Mouse (Mus musculus) ES-E14 (cell line): ENCODE results near the gene Mia2. TPM values are rescaled to one million over a fixed set of nuclear protein-coding genes. Genes with fewer than 3 reads are reported as not detected.

Experiments used
- DNase-seq: peaks from one replicate; pipeline ENCODE4 v3.0.0-alpha.2; 2013; ENCODE audit warnings: low read depth, low spot score
- H3K27ac ChIP-seq: 2 replicates; pipeline ENCODE4 v1.5.1; 2012; ENCODE audit warnings: low read depth, mild to moderate bottlenecking, low read length, moderate library complexity, mixed read lengths; ENCODE audit not compliant: poor library complexity, insufficient read depth, severe bottlenecking
- H3K36me3 ChIP-seq: 2 replicates; pipeline ENCODE4 v1.6.1; 2012; ENCODE audit warnings: mild to moderate bottlenecking, low read length, moderate library complexity, mixed read lengths; ENCODE audit not compliant: control insufficient read depth, poor library complexity, insufficient read depth, severe bottlenecking
- H3K4me1 ChIP-seq, 2 experiments: fragments of 150-350 bp in 1 of 2; sonication (generic) in 1 of 2; 2 replicates each; pipeline ENCODE4 v1.6.1; 2012; ENCODE audit warnings: low read length in 2 of 2, mild to moderate bottlenecking in 1 of 2, mixed read lengths in 1 of 2; ENCODE audit not compliant: control insufficient read depth in 2 of 2, insufficient read depth in 2 of 2, poor library complexity in 1 of 2
- H3K4me3 ChIP-seq, 2 experiments: fragments of 150-350 bp in 1 of 2; sonication (generic) in 1 of 2; 2 replicates each; pipeline ENCODE4 v1.5.1; 2012; ENCODE audit warnings: low read length in 2 of 2, low read depth in 1 of 2, mild to moderate bottlenecking in 1 of 2, mixed read lengths in 1 of 2; ENCODE audit not compliant: insufficient read depth in 1 of 2, poor library complexity in 1 of 2, severe bottlenecking in 1 of 2
- H3K9ac ChIP-seq: 2 replicates; pipeline ENCODE4 v1.6.1; 2012; ENCODE audit warnings: low read depth, mild to moderate bottlenecking, low read length, mixed read lengths; ENCODE audit not compliant: poor library complexity, insufficient read depth, severe bottlenecking
- H3K9me3 ChIP-seq: fragments of 150-350 bp; sonication (generic); 2 replicates; pipeline ENCODE4 v1.6.1; 2012; ENCODE audit warnings: low read depth, mild to moderate bottlenecking, low read length; ENCODE audit not compliant: control insufficient read depth, insufficient read depth
- CHD2 ChIP-seq: IDR thresholded peaks from 2 replicates; pipeline ENCODE4 v1.6.1; 2014; ENCODE audit warnings: mild to moderate bottlenecking, low read depth, low read length, inconsistent platforms
- HCFC1 ChIP-seq: IDR thresholded peaks from 2 replicates; pipeline ENCODE4 v1.6.1; 2012; ENCODE audit warnings: low read length, inconsistent platforms, borderline replicate concordance; ENCODE audit not compliant: insufficient read depth
- MAFK ChIP-seq: IDR thresholded peaks from 2 replicates; pipeline ENCODE4 v1.6.1; 2014; ENCODE audit warnings: mild to moderate bottlenecking, low read depth, low read length, inconsistent platforms; ENCODE audit not compliant: insufficient read depth
- ZC3H11A ChIP-seq: IDR thresholded peaks from 2 replicates; pipeline ENCODE4 v1.6.1; 2012; ENCODE audit warnings: low read depth, mild to moderate bottlenecking, inconsistent platforms, low read length, borderline replicate concordance
- ZNF384 ChIP-seq: IDR thresholded peaks from 2 replicates; pipeline ENCODE4 v1.6.1; 2012; ENCODE audit warnings: low read depth, low read length, inconsistent platforms
- in situ Hi-C, 2 experiments: fragments of 600-800 bp; cut with MboI; formaldehyde crosslinking; loops; one replicate each; pipeline ENCODE4 v1.15.1; 2025; ENCODE audit warnings: low sequenced_read_pairs in 2 of 2, inconsistent platforms in 1 of 2; ENCODE audit not compliant: unreplicated experiment in 2 of 2
- total RNA-seq: library from RNA; depleted of rRNA; stranded (reverse); fragments of 300-350 nt; gene quantifications from 2 replicates; pipeline ENCODE4 v1.2.3, GENCODE M21; 2012

Mia2 gene
- total RNA-seq, 1 experiment = 45.8 TPM

DNA sequence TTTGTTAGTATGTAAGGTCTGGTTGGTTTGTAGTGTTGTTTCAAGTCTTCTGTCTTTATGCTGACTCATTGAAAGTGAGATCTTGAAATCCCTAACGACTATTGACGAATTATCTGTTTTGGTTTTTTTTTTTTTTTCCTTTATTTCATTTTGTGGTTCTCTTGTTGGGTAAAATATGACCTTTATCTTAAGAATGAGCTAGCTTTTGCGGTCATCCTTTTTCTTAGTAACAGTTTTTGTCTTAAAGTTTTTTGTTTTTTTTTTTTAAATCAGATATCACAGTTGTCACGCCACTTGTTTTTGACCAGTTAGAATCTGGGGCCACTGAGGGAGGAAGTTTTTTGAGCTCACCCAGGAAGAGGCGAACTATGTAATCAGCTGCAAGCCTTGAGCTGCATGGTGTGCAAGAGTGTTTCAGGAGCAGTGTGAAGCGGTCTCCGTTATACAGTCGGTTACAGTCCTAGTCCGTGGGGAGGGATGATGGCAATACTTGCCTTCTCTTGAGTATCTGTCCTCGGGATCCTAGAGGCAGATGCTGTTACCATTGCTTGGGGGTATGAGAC, 37.9 kb downstream of the Mia2 start:
- H3K36me3 ChIP-seq = no peaks in the 10 kb centered on the region
- in situ Hi-C loops = no loop called here
- H3K27ac ChIP-seq = no peak overlapping the region
- H3K9ac ChIP-seq = peak overlapping the region; percentile 36; the same call in 1 of the 2 replicates
- H3K9me3 ChIP-seq = no peaks in the 10 kb centered on the region
- TF ChIP-seq CHD2 (no peak), HCFC1 (no peak), MAFK (peak; percentile 34; the same call in 1 of the 2 replicates), ZC3H11A (no peak), ZNF384 (no peak)
- no peak for DNase-seq
- H3K4me3 ChIP-seq = no peak overlapping the region
- peaks cover 4% of the 10 kb centered on the region in 2 experiments; a peak in 2 of 4 replicates for H3K4me1 ChIP-seq

DNA sequence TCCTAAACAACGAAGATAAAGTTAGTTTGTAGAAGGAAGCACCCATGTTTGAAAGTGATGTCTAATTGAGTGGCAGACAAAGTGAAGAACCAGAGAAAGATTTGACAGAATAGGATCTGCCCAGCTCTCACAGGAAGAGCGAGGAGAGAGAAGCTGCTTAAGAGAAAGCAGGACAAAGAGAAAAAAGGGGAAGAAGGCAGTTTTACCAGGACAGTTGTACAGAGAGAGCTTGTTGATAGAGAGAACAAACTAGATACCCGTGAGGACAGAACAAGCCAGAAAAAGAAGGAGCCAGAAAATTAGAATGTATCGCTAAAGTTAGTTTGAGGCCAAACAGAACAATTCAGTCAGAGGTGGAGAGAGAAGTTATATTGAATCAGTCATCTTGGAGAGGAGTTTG, 39.5 kb downstream of the Mia2 start:
- H3K4me1 ChIP-seq = peaks cover 4% of the 10 kb centered on the region in 2 experiments; a peak in 2 of 4 replicates
- no peak for DNase-seq
- no peaks in the 10 kb centered on the region for H3K9me3 ChIP-seq
- no peak for TF ChIP-seq CHD2
- H3K4me3 ChIP-seq = no peak overlapping the region
- in situ Hi-C loops = no loop called here
- H3K27ac ChIP-seq = no peak overlapping the region
- no peaks in the 10 kb centered on the region; the same call in 1 of the 2 replicates for H3K36me3 ChIP-seq
- no peak overlapping the region for H3K9ac ChIP-seq

DNA sequence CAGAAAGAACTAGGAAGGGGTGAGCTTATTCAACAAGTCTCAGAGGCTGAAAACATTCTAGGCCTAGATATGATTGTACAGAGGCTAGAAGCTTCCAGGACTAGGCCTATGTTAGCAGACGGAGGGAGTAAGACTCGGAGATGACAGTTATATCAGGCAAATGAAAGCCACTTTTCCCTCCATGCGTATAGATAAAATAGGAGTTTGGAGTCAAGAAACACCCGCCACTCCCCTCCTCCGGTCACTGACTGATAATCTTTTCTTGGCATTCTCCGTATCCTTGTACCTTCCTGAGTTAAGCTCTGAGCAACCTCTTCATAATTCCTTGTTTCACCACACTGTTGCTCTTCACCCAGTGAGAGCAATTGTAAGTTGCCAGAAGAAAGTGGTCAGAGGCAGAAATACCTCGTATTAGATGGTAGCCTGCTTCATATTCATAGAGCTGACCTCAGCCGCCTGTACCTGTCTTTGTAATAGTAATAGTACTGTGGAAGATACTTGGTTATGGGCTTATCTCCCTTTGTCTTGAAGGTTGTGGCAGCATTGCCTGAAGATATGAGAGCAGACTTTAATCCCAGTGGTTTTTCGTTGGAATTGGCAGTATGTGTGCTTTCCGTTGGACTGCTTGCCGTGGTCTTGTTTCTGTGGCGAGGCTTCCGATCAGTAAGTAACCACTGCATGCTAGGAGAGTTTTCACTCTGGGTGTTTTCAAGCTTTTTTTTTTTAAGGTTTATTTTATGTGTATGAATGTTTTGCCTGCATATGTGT, 40.1 kb downstream of the Mia2 start:
- Histone ChIP-seq H3K9me3 (no peaks in the 10 kb centered on the region), H3K4me1 (peaks cover 2 to 4% of the 10 kb centered on the region in 2 experiments; a peak in 2 of 4 replicates), H3K4me3 (no peak overlapping the region), H3K9ac (no peak overlapping the region), H3K36me3 (no peaks in the 10 kb centered on the region; the same call in none of the 2 replicates), H3K27ac (no peak overlapping the region)
- DNase-seq = no peak
- in situ Hi-C loops = no loop called here
- TF ChIP-seq ZNF384 = no peak
- TF ChIP-seq CHD2 = no peak
- no peak for TF ChIP-seq HCFC1
- no peak for TF ChIP-seq MAFK
- TF ChIP-seq ZC3H11A = no peak

DNA sequence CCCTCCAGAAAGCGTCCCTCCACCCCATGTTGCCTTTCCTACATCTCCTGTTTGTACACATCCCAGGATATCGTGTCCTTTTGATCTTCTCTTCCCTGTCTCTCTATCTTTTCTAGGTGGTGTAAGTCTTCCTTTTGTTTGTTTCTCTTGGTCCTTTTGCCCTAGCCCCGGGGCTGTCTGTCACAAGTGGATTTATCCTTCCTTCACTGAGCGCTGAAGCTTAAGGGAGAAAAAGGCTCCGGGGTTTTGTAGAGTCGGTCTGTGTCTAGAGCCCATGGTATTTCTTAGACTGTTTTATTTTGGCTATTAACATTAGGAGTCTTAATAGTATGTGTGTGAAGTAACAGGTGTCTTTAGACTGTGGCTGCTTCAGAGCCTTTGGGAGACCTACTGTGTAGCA, 41.4 kb downstream of the Mia2 start:
- TF ChIP-seq MAFK (no peak), ZC3H11A (no peak), ZNF384 (no peak), HCFC1 (no peak), CHD2 (no peak)
- Histone ChIP-seq H3K36me3 (peaks cover 2% of the 10 kb centered on the region), H3K9me3 (no peaks in the 10 kb centered on the region), H3K9ac (no peak overlapping the region), H3K4me3 (no peak overlapping the region), H3K4me1 (peaks cover 2 to 4% of the 10 kb centered on the region in 2 experiments; a peak in 2 of 4 replicates), H3K27ac (no peak overlapping the region)
- DNase-seq = no peak
- in situ Hi-C loops = no loop called here
